Mouse (Mus musculus) gastrocnemius, postnatal 4 days (tissue): ENCODE results near the gene Olfr844. TPM values are rescaled to one million over a fixed set of nuclear protein-coding genes. Genes with fewer than 3 reads are reported as not detected.

Experiments used
- DNase-seq, 2 experiments: peaks; one replicate each; pipeline ENCODE4 v3.0.0; 2021 to 2022; ENCODE audit warnings: low spot score in 2 of 2, mixed read lengths in 2 of 2
- long read RNA-seq, 2 experiments: library from polyadenylated mRNA; stranded (forward); transcript quantifications; one replicate each; pipeline ENCODE4 v2.0.0; 2021
- total RNA-seq, 2 experiments: library from RNA; stranded (reverse); gene quantifications; 2 replicates each; pipeline ENCODE4 v1.2.3; 2021

Olfr844 gene
- total RNA-seq, result not detected
- long read RNA-seq, experiment 1, result 0 reads
- long read RNA-seq, experiment 2, result 0 reads

DNA sequence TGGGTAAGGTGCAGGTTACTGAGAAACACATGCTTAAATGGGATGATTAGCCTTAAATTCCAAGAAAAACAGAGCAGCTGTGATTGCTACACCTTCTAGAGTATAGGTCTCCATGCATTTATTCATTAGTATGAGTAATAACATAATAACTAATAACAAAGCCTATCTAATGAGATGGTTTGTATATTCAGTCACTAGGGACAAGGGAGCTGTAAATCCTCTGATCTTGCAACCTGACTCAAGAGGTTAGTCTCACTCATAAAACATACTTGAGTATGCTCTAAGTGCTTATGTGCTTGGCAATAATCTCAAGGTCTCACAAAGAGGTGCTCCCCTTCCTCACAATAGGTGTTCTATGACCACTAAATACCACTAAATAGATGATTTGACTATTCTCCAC is at the start of gene Olfr844:
Gene Olfr844, plus strand, starts transcription at position 301 of the 400 bp plus-strand sequence.
- DNase-seq, result no peak

DNA sequence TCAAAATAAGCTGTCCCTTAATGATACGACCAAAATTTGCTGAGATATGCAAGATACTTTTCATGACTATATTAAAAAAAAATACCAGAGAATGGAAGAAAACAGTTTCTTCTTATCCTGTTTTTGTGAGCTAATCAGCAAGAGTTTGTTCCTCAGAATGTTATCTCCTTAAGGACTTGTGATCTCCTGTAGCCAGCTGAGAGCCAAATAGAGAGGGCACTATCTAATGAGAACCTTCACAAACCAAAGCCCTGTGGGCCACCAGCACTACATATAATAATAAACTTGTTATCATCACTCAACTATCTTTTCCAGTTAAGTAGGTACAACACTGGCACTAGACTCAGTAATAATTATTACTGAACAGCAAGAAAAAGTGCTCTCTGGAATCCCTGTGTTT is 20.0 kb downstream of the Olfr844 start, which contains the start of gene Olfr845:
Gene Olfr845, plus strand, starts transcription at position 301 of the 400 bp plus-strand sequence.
- no peak for DNase-seq

DNA sequence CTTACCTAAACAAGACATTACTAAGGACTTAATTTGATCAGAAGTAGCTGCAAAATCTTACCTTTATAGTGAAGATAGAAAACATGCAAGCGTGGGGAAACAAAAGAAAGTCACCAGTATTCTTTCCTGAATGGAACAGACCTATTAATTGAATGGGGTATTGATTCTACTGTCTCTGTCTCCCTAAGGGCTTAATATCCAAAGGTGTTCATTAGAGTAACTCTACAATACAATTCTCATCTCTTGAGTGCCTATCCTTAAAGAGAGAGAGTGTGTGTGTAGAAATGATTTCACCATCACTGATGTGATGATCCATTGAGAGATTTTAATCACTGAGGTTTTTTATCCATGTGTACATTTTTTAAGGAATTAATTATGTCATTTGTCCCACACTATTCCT is 47.8 kb downstream of the Olfr844 start, which contains the start of gene Olfr846:
Gene Olfr846, minus strand, starts transcription at position 101 of the 400 bp plus-strand sequence.
- DNase-seq, result no peak

Other genes with a start within 250 kb of the Olfr844 start
- gene Olfr836, start 196.0 kb upstream of the Olfr844 start, total RNA-seq, result not detected
- not detected for gene Olfr837, start 180.0 kb upstream of the Olfr844 start, total RNA-seq
- under 1 TPM; 0.02 to 0.03 TPM for gene Olfr839-ps1, start 139.0 kb upstream of the Olfr844 start, total RNA-seq
- not detected for gene Olfr843, start 64.4 kb upstream of the Olfr844 start, total RNA-seq
- gene Olfr845, start 20.1 kb downstream of the Olfr844 start, total RNA-seq, result not detected
- not detected for gene Olfr846, start 47.7 kb downstream of the Olfr844 start, total RNA-seq
- not detected for gene Olfr847, start 62.3 kb downstream of the Olfr844 start, total RNA-seq
- gene Olfr849, start 123.9 kb downstream of the Olfr844 start, total RNA-seq, result not detected
- not detected for gene Olfr850, start 161.9 kb downstream of the Olfr844 start, total RNA-seq
- not detected for gene Olfr851, start 176.9 kb downstream of the Olfr844 start, total RNA-seq
- gene Olfr853, start 224.7 kb downstream of the Olfr844 start, total RNA-seq, result not detected